ENCODE assay signal across 7 mouse cellular contexts in genomic region chrX:52911587-52912371, GRCm38 (mm10). TPM values are rescaled to one million over a fixed set of nuclear protein-coding genes. Genes with fewer than 3 reads are reported as not detected.
DNase-seq lines count a peak whose midpoint lies in the region; ATAC-seq lines count a peak whose summit lies in the region.

Gene Phf6 (plus strand): TSS chrX:52912266.

- H3K27ac ChIP-seq in intestine, embryonic 16.5 days (ENCODE audit: low read length) = peak within 1 kb of the TSS; percentile 90
- H3K27ac ChIP-seq in midbrain, embryonic 11.5 days (ENCODE audit: low read depth, low read length) = peak within 1 kb of the TSS; percentile 91

- H3K9me3 ChIP-seq in intestine, embryonic 16.5 days (ENCODE audit: control insufficient read depth, low read length) = no peaks in the 10 kb centered on the region
- H3K9me3 ChIP-seq in midbrain, embryonic 11.5 days (ENCODE audit: control insufficient read depth, low read length) = no peaks in the 10 kb centered on the region

- H3K36me3 ChIP-seq in intestine, embryonic 16.5 days (ENCODE audit: control insufficient read depth, insufficient read depth, low read length) = no peaks in the 10 kb centered on the region
- H3K36me3 ChIP-seq in midbrain, embryonic 11.5 days (ENCODE audit: control insufficient read depth, insufficient read depth, low read length) = no peaks in the 10 kb centered on the region

- WGBS in intestine, embryonic 16.5 days = 22% methylated on average over 54 of the region's 54 CpGs
- 23% methylated on average over 53 of the region's 54 CpGs for WGBS in midbrain, embryonic 11.5 days

- peak within 1 kb of the TSS; percentile 57 for H3K4me2 ChIP-seq in intestine, embryonic 16.5 days (ENCODE audit: low read depth, low read length)
- peak within 1 kb of the TSS; percentile 51 for H3K4me2 ChIP-seq in midbrain, embryonic 11.5 days

- H3K4me1 ChIP-seq in intestine, embryonic 16.5 days (ENCODE audit: control insufficient read depth, insufficient read depth, low read length) = no peaks in the 10 kb centered on the region
- no peaks in the 10 kb centered on the region for H3K4me1 ChIP-seq in midbrain, embryonic 11.5 days (ENCODE audit: control insufficient read depth, insufficient read depth, low read length)

- H3K9ac ChIP-seq in intestine, embryonic 16.5 days (ENCODE audit: low read depth, low read length) = peak within 1 kb of the TSS; percentile 81
- H3K9ac ChIP-seq in midbrain, embryonic 11.5 days (ENCODE audit: low read length) = peak within 1 kb of the TSS; percentile 85

- intact Hi-C loops in gastrocnemius, postnatal 36 days (cut with DNase I) = no loop called here
- intact Hi-C loops in left cerebral cortex, postnatal 36 days (cut with DNase I) = no loop called here

- peak; percentile 75 to 78 for DNase-seq in adrenal gland, adult 18-20 months (ENCODE audit: low spot score in 2 of 2)
- peak; percentile 95 for DNase-seq in embryo, embryonic 11 days
- DNase-seq in gastrocnemius, postnatal 36 days = peak; percentile 70 to 86
- DNase-seq in left cerebral cortex, postnatal 36 days (ENCODE audit: low spot score in 2 of 2) = peak; percentile 87 to 89
- peak; percentile 97 for DNase-seq in midbrain, embryonic 11.5 days (ENCODE audit: low spot score, missing footprints)
- DNase-seq in skeletal muscle tissue, adult 2 months (ENCODE audit: low read depth, low spot score) = peak; percentile 87

- H3K27me3 ChIP-seq in intestine, embryonic 16.5 days (replicated peaks; ENCODE audit: control insufficient read depth, insufficient read depth, low read length) = no peaks in the 10 kb centered on the region
- no peaks in the 10 kb centered on the region for H3K27me3 ChIP-seq in midbrain, embryonic 11.5 days (ENCODE audit: control insufficient read depth, insufficient read depth, low read length)

- H3K4me3 ChIP-seq in intestine, embryonic 16.5 days (ENCODE audit: low read length) = peak within 1 kb of the TSS; percentile 67
- H3K4me3 ChIP-seq in midbrain, embryonic 11.5 days (ENCODE audit: low read depth, low read length) = peak within 1 kb of the TSS; percentile 66

- ATAC-seq in intestine, embryonic 16.5 days = peak; percentile 100
- peak; percentile 99 for ATAC-seq in midbrain, embryonic 11.5 days (ENCODE audit: low FRiP score)

RNA-seq across cellular contexts. Expression of gene Phf6, which starts in this region (rescaled TPM):
- total RNA-seq in adrenal gland, adult 18-20 months (2021) = 10 to 100 TPM; 14.9 to 16.0 TPM
- total RNA-seq in gastrocnemius, postnatal 36 days (2021) = 1 to 10 TPM; 2.8 to 4.2 TPM
- polyA plus RNA-seq in intestine, embryonic 16.5 days (2015; fragmentation: Nextera tagmentation; extraction: Ambion mirVana) = 19.9 and 21.9 TPM in 2 replicates
- total RNA-seq in left cerebral cortex, postnatal 36 days (2021) = 10 to 100 TPM; 16.9 to 19.5 TPM
- 125 and 140 TPM in 2 replicates for polyA plus RNA-seq in midbrain, embryonic 11.5 days (2014; fragmentation: Nextera tagmentation; extraction: Ambion mirVana)

Comparison
In these comparisons a context has a peak if more than half of its experiments do, and no peak if none do; other contexts are left out.
1. Peak in every context shown above with its lines: DNase-seq, ATAC-seq, H3K4me3 ChIP-seq and H3K27ac ChIP-seq.